Mouse (Mus musculus): ENCODE measurements around the gene Ccr7. TPM values are rescaled to one million over a fixed set of nuclear protein-coding genes. Genes with fewer than 3 reads are reported as not detected.

Ccr7 gene
- polyA plus RNA-seq, 1 experiment from 2014 or later: 0.38 TPM

Other genes with a start within 250 kb of the Ccr7 start
- 23.2 and 24.1 TPM in 2 replicates for gene Cdc6, start 247.3 kb downstream of the Ccr7 start, polyA plus RNA-seq (2015; fragmentation: Nextera tagmentation; extraction: Ambion mirVana)
- gene Rara, start 227.3 kb downstream of the Ccr7 start, polyA plus RNA-seq (2015; fragmentation: Nextera tagmentation; extraction: Ambion mirVana): 43.9 and 51.7 TPM in 2 replicates
- gene Gjd3, start 172.1 kb downstream of the Ccr7 start, polyA plus RNA-seq (2015; fragmentation: Nextera tagmentation; extraction: Ambion mirVana): 0.49 and 0.86 TPM in 2 replicates
- 162 and 178 TPM in 2 replicates for gene Top2a, start 130.9 kb downstream of the Ccr7 start, polyA plus RNA-seq (2015; fragmentation: Nextera tagmentation; extraction: Ambion mirVana)
- 1,243 and 1,296 TPM in 2 replicates for gene Igfbp4, start 113.8 kb downstream of the Ccr7 start, polyA plus RNA-seq (2015; fragmentation: Nextera tagmentation; extraction: Ambion mirVana)
- gene Tns4, start 65.8 kb downstream of the Ccr7 start, polyA plus RNA-seq (2015; fragmentation: Nextera tagmentation; extraction: Ambion mirVana): 1.9 and 2.1 TPM in 2 replicates
- gene Smarce1, start 75.9 kb upstream of the Ccr7 start, polyA plus RNA-seq (2015; fragmentation: Nextera tagmentation; extraction: Ambion mirVana): 224 and 241 TPM in 2 replicates
- 0.36 and 0.46 TPM in 2 replicates for gene Krt222, start 89.0 kb upstream of the Ccr7 start, polyA plus RNA-seq (2015; fragmentation: Nextera tagmentation; extraction: Ambion mirVana)
- 0.23 and 0.25 TPM in 2 replicates for gene Krt24, start 130.2 kb upstream of the Ccr7 start, polyA plus RNA-seq (2015; fragmentation: Nextera tagmentation; extraction: Ambion mirVana)
- gene Krt25, start 167.9 kb upstream of the Ccr7 start, polyA plus RNA-seq (2015; fragmentation: Nextera tagmentation; extraction: Ambion mirVana): not detected in 2 replicates
- gene Krt26, start 182.9 kb upstream of the Ccr7 start, polyA plus RNA-seq (2015; fragmentation: Nextera tagmentation; extraction: Ambion mirVana): not detected in 2 replicates
- not detected in 2 replicates for gene Krt27, start 196.0 kb upstream of the Ccr7 start, polyA plus RNA-seq (2015; fragmentation: Nextera tagmentation; extraction: Ambion mirVana)
- gene Krt28, start 219.8 kb upstream of the Ccr7 start, polyA plus RNA-seq (2015; fragmentation: Nextera tagmentation; extraction: Ambion mirVana): 0.14 and 0.17 TPM in 2 replicates
- gene Krt10, start 234.3 kb upstream of the Ccr7 start, polyA plus RNA-seq (2015; fragmentation: Nextera tagmentation; extraction: Ambion mirVana): 625 and 642 TPM in 2 replicates